Mouse (Mus musculus): ENCODE results near the gene Rorb. TPM values are rescaled to one million over a fixed set of nuclear protein-coding genes. Genes with fewer than 3 reads are reported as not detected.

Rorb gene
- polyA plus RNA-seq, 1 experiment from 2014 or later: 12.9 TPM

DNA sequence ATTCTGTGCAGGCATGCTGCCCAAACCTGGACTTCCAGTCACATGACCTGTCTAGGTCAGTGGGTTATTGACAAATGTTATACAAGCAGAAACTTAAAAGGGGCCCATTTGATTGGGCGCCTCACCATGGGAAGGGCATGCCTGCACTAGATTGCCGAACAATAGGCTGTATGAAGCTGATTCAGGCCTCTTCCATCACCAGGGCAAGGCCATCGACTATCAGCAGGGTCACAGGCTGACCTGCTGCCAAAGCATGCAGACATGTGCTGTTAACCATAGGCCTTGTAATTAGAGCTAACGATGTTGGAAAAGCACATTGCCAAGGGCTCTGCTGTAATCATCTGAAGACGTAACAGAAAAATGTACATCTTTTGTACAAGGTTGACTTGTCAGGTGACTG, 131.0 kb downstream of the Rorb start:
- no peaks in the 10 kb centered on the region for H3K9me3 ChIP-seq (ENCODE audit: control insufficient read depth, low read length)
- H3K36me3 ChIP-seq (ENCODE audit: control insufficient read depth, insufficient read depth, low read length): peaks cover 8% of the 10 kb centered on the region; the same call in 1 of the 2 replicates
- WGBS: 79% methylated on average over 5 of the region's 5 CpGs
- H3K4me1 ChIP-seq (ENCODE audit: control insufficient read depth, insufficient read depth, low read length): no peaks in the 10 kb centered on the region
- ATAC-seq (ENCODE audit: low FRiP score, low TSS enrichment): no peak
- H3K27me3 ChIP-seq (ENCODE audit: control insufficient read depth, insufficient read depth, low read length): no peaks in the 10 kb centered on the region
- no peak overlapping the region for H3K4me3 ChIP-seq (replicated peaks; ENCODE audit: low read depth, low read length)
- H3K9ac ChIP-seq (replicated peaks; ENCODE audit: low read length): no peak overlapping the region
- no peak overlapping the region for H3K4me2 ChIP-seq (ENCODE audit: low read length)
- no peak for DNase-seq
- no peak overlapping the region for H3K27ac ChIP-seq (replicated peaks; ENCODE audit: low read depth, low read length)

DNA sequence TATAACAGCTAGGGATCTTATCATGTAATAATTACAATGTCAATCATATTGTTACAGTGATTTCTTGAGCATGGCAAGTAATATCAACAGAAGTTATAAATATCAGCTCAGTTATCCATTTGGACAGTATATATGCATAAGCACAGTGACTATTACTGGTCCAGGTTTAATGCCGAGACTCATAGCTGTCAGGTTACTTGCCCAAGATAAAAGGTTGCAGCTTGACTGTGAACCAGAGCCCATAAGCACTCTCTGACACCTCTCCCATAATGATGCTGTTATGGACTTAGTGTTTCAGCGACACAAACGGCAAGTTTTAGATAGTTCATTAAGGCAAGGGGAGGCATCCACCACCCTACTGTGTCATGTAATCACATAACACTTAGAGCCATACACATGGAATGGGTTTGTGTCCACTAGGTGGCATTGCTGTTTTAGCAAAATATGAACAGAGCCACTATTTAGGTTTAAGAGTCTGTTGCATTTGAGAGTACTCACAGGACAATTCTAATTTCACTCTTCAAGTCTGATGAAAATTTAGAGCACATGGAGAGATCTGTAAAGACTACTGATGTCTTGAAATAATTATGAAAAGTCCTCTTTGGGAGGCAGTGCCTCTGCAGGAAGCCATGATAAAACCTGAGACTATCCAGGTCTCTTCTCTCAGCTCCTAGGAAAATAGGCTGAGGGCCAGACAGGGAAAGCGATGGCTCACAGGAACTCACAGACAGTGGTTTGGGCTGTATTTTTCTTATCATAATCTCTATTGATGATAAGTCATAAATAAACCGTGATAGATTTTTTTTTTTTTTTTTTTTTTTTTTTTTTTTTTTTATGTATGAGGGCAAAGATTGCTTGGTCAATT, 136.0 kb downstream of the Rorb start:
- no peak overlapping the region for H3K4me2 ChIP-seq (ENCODE audit: low read length)
- no peak overlapping the region for H3K4me3 ChIP-seq (replicated peaks; ENCODE audit: low read depth, low read length)
- no peaks in the 10 kb centered on the region for H3K9me3 ChIP-seq (ENCODE audit: control insufficient read depth, low read length)
- peak; percentile 91 for DNase-seq
- peaks cover 8% of the 10 kb centered on the region; the same call in 1 of the 2 replicates for H3K36me3 ChIP-seq (ENCODE audit: control insufficient read depth, insufficient read depth, low read length)
- no peak overlapping the region for H3K9ac ChIP-seq (replicated peaks; ENCODE audit: low read length)
- ATAC-seq (ENCODE audit: low FRiP score, low TSS enrichment): peak; percentile 81; the same call in 1 of the 2 replicates
- WGBS: 63% methylated on average over 5 of the region's 5 CpGs
- no peaks in the 10 kb centered on the region for H3K4me1 ChIP-seq (ENCODE audit: control insufficient read depth, insufficient read depth, low read length)
- no peak overlapping the region for H3K27ac ChIP-seq (replicated peaks; ENCODE audit: low read depth, low read length)
- no peaks in the 10 kb centered on the region for H3K27me3 ChIP-seq (ENCODE audit: control insufficient read depth, insufficient read depth, low read length)

- 7% methylated on average over 8 of the region's 8 CpGs for WGBS
Measured at GRCm38 (mm10) chr19:18969386-18969785, 141.6 kb downstream of the Rorb start.

DNA sequence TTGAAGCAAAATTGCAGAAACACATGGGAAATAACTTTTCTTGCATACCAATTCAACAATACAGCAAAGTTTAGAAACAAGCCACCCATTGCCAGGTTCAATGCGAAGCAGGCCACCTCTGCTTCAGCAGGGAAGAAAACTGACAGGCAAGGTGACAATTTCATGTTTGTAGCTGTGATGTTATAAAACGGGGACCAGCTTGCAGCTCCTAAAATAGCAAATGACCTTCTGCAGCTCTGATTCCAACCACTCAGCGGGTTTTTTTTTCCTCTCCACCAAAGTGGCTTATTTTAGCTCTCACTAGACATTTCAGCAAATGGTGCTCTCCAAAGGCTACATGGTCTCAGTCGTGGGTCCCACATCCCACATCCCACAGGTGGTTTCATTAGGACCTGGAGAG, 143.7 kb downstream of the Rorb start:
- Histone ChIP-seq H3K4me2 (ENCODE audit: low read length) (no peak overlapping the region), H3K9me3 (ENCODE audit: control insufficient read depth, low read length) (no peaks in the 10 kb centered on the region), H3K4me3 (replicated peaks; ENCODE audit: low read depth, low read length) (no peak overlapping the region), H3K27ac (replicated peaks; ENCODE audit: low read depth, low read length) (no peak overlapping the region), H3K27me3 (ENCODE audit: control insufficient read depth, insufficient read depth, low read length) (no peaks in the 10 kb centered on the region), H3K36me3 (ENCODE audit: control insufficient read depth, insufficient read depth, low read length) (no peaks in the 10 kb centered on the region), H3K9ac (replicated peaks; ENCODE audit: low read length) (no peak overlapping the region), H3K4me1 (ENCODE audit: control insufficient read depth, insufficient read depth, low read length) (no peaks in the 10 kb centered on the region)
- ATAC-seq (ENCODE audit: low FRiP score, low TSS enrichment) (no peak), DNase-seq (no peak)
- WGBS: 89% methylated on average over 4 of the region's 4 CpGs

More at GRCm38 (mm10) chr19:18969386-18969785, 141.6 kb downstream of the Rorb start:
- H3K9me3 ChIP-seq (ENCODE audit: control insufficient read depth, low read length): no peaks in the 10 kb centered on the region
- peak overlapping the region; percentile 14; the same call in 1 of the 2 replicates for H3K4me2 ChIP-seq (ENCODE audit: low read length)
- DNase-seq: peak; percentile 57
- peak; percentile 71; the same call in 1 of the 2 replicates for ATAC-seq (ENCODE audit: low FRiP score, low TSS enrichment)
- H3K27me3 ChIP-seq (ENCODE audit: control insufficient read depth, insufficient read depth, low read length): no peaks in the 10 kb centered on the region
- H3K4me3 ChIP-seq (replicated peaks; ENCODE audit: low read depth, low read length): no peak overlapping the region
- H3K9ac ChIP-seq (replicated peaks; ENCODE audit: low read length): no peak overlapping the region
- no peak overlapping the region for H3K27ac ChIP-seq (replicated peaks; ENCODE audit: low read depth, low read length)
- H3K4me1 ChIP-seq (ENCODE audit: control insufficient read depth, insufficient read depth, low read length): no peaks in the 10 kb centered on the region
- H3K36me3 ChIP-seq (ENCODE audit: control insufficient read depth, insufficient read depth, low read length): no peaks in the 10 kb centered on the region

GRCm38 (mm10) chr19:18959862-18960261, 151.1 kb downstream of the Rorb start:
- Histone ChIP-seq H3K27ac (replicated peaks; ENCODE audit: low read depth, low read length) (peak overlapping the region; percentile 41; the same call in 1 of the 2 replicates), H3K4me3 (replicated peaks; ENCODE audit: low read depth, low read length) (no peak overlapping the region), H3K9ac (replicated peaks; ENCODE audit: low read length) (no peak overlapping the region), H3K27me3 (ENCODE audit: control insufficient read depth, insufficient read depth, low read length) (no peaks in the 10 kb centered on the region), H3K4me2 (ENCODE audit: low read length) (no peak overlapping the region), H3K9me3 (ENCODE audit: control insufficient read depth, low read length) (no peaks in the 10 kb centered on the region), H3K36me3 (ENCODE audit: control insufficient read depth, insufficient read depth, low read length) (0 out of 2 replicates have a peak, but pooled peaks cover 6% of the 10 kb centered on the region), H3K4me1 (ENCODE audit: control insufficient read depth, insufficient read depth, low read length) (peaks cover 8% of the 10 kb centered on the region)
- WGBS: 2% methylated on average over 3 of the region's 3 CpGs
- DNase-seq (peak; percentile 61), ATAC-seq (ENCODE audit: low FRiP score, low TSS enrichment) (no peak; the same call in 1 of the 2 replicates)

DNA sequence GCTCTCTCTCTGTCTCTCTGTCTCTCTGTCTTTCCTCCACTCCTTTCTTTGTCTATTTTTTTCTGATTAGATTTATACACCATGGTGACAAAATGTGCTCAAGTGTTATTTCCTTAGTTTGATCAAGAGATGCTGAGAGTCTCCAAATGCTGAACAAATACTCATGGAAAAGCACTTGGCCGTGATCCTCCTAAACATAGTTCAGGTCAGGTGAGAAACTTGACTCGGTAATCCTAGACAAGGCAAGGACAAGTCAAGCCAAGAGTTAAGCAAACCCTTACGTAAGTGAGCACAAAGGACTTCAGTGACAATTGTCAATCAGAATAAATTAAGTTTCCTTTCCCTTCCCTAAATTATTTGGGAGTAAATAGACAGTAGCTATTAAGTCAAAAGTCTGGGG, 158.2 kb downstream of the Rorb start:
- Histone ChIP-seq H3K9me3 (ENCODE audit: control insufficient read depth, low read length) (no peaks in the 10 kb centered on the region), H3K4me1 (ENCODE audit: control insufficient read depth, insufficient read depth, low read length) (no peaks in the 10 kb centered on the region), H3K36me3 (ENCODE audit: control insufficient read depth, insufficient read depth, low read length) (0 out of 2 replicates have a peak, but pooled peaks cover 11% of the 10 kb centered on the region), H3K27ac (replicated peaks; ENCODE audit: low read depth, low read length) (no peak overlapping the region), H3K4me3 (replicated peaks; ENCODE audit: low read depth, low read length) (no peak overlapping the region), H3K9ac (replicated peaks; ENCODE audit: low read length) (no peak overlapping the region), H3K4me2 (ENCODE audit: low read length) (no peak overlapping the region), H3K27me3 (ENCODE audit: control insufficient read depth, insufficient read depth, low read length) (no peaks in the 10 kb centered on the region)
- 84% methylated on average over 3 of the region's 3 CpGs for WGBS
- no peak for DNase-seq
- ATAC-seq (ENCODE audit: low FRiP score, low TSS enrichment): no peak

DNA sequence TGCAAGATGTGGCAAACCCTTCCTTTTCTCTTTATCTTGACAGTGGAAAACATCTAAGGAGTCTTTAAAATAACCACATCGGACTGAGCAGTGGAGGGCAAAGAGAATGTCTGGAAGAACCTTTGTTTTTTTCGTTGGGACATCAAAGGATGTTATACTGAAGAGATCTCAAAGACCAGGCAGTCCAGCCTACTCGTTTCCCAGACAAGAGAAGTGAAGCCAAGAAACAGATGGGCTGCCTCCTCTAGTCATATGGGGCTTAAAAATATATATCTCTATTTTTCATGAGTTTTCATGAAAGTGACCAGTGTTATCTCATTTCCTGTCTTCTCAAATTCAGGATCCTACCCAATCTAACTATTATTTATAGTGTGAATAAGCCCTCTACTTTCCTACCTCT, 163.8 kb downstream of the Rorb start:
- H3K36me3 ChIP-seq (ENCODE audit: control insufficient read depth, insufficient read depth, low read length): no peaks in the 10 kb centered on the region
- ATAC-seq (ENCODE audit: low FRiP score, low TSS enrichment) (no peak), DNase-seq (no peak)
- no peak overlapping the region for H3K27ac ChIP-seq (replicated peaks; ENCODE audit: low read depth, low read length)
- no peaks in the 10 kb centered on the region for H3K27me3 ChIP-seq (ENCODE audit: control insufficient read depth, insufficient read depth, low read length)
- WGBS: 69% methylated on average over 3 of the region's 3 CpGs
- H3K9ac ChIP-seq (replicated peaks; ENCODE audit: low read length): no peak overlapping the region
- H3K4me3 ChIP-seq (replicated peaks; ENCODE audit: low read depth, low read length): no peak overlapping the region
- H3K4me1 ChIP-seq (ENCODE audit: control insufficient read depth, insufficient read depth, low read length): no peaks in the 10 kb centered on the region
- no peaks in the 10 kb centered on the region for H3K9me3 ChIP-seq (ENCODE audit: control insufficient read depth, low read length)
- H3K4me2 ChIP-seq (ENCODE audit: low read length): no peak overlapping the region

DNA sequence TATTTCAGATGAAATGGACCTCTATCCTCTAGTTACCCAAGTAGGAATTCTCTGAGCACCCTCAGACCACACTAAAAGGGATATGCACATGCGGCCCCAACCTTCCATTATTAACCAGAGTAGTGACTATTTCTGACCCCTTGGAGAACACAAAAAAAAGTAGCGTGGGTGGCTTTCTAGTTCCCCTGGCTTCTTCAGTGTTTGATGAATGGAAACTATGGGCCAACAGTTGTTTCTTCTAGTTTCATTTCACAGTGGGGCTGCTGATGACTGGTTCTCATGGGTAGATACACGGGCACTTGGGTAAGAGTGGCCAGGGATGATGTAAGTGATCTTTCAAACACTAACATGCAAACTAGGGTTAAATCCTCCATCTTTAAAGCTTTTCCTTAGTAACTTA, 165.7 kb downstream of the Rorb start:
- H3K9ac ChIP-seq (replicated peaks; ENCODE audit: low read length): no peak overlapping the region
- no peaks in the 10 kb centered on the region for H3K9me3 ChIP-seq (ENCODE audit: control insufficient read depth, low read length)
- H3K27me3 ChIP-seq (ENCODE audit: control insufficient read depth, insufficient read depth, low read length): no peaks in the 10 kb centered on the region
- H3K4me3 ChIP-seq (replicated peaks; ENCODE audit: low read depth, low read length): no peak overlapping the region
- 90% methylated on average over 3 of the region's 3 CpGs for WGBS
- no peak for DNase-seq
- H3K4me1 ChIP-seq (ENCODE audit: control insufficient read depth, insufficient read depth, low read length): no peaks in the 10 kb centered on the region
- ATAC-seq (ENCODE audit: low FRiP score, low TSS enrichment): no peak
- no peaks in the 10 kb centered on the region for H3K36me3 ChIP-seq (ENCODE audit: control insufficient read depth, insufficient read depth, low read length)
- H3K27ac ChIP-seq (replicated peaks; ENCODE audit: low read depth, low read length): no peak overlapping the region
- no peak overlapping the region for H3K4me2 ChIP-seq (ENCODE audit: low read length)

DNA sequence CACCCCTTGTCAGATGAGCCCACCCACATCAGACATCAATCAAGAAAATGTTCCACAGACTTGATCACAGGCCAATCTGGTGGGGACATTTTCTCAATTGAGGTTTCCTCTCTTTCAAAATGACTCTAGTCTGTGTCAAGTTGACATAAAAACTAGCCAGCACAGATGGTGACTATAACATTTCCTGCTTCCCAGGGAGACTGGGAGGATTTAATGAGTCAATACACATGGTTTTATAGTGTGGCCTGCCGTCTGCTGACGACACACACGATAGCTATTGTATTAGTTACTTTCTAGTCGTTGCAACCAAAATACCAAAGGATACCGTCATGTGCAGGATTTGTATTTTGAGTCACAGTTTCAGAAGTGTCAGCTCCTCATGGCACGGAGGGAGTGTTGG, 169.6 kb downstream of the Rorb start:
- H3K4me3 ChIP-seq (replicated peaks; ENCODE audit: low read depth, low read length): no peak overlapping the region
- H3K9me3 ChIP-seq (ENCODE audit: control insufficient read depth, low read length): no peaks in the 10 kb centered on the region
- no peaks in the 10 kb centered on the region for H3K27me3 ChIP-seq (ENCODE audit: control insufficient read depth, insufficient read depth, low read length)
- no peak for DNase-seq
- no peak for ATAC-seq (ENCODE audit: low FRiP score, low TSS enrichment)
- H3K27ac ChIP-seq (replicated peaks; ENCODE audit: low read depth, low read length): no peak overlapping the region
- WGBS: 87% methylated on average over 6 of the region's 6 CpGs
- H3K9ac ChIP-seq (replicated peaks; ENCODE audit: low read length): no peak overlapping the region
- H3K36me3 ChIP-seq (ENCODE audit: control insufficient read depth, insufficient read depth, low read length): no peaks in the 10 kb centered on the region
- no peak overlapping the region for H3K4me2 ChIP-seq (ENCODE audit: low read length)
- H3K4me1 ChIP-seq (ENCODE audit: control insufficient read depth, insufficient read depth, low read length): no peaks in the 10 kb centered on the region
